Mouse (Mus musculus) ES-Bruce4 (cell line): Measurements from ENCODE around the gene Ephb1. TPM values are rescaled to one million over a fixed set of nuclear protein-coding genes. Genes with fewer than 3 reads are reported as not detected.

Experiments used
- H3K27ac ChIP-seq: 2 replicates; pipeline ENCODE4 v1.5.1; 2012; ENCODE audit warnings: low read length, inconsistent platforms; ENCODE audit not compliant: insufficient read depth
- H3K27me3 ChIP-seq: 2 replicates; pipeline ENCODE4 v1.6.1; 2012; ENCODE audit warnings: mild to moderate bottlenecking, low read length, inconsistent platforms; ENCODE audit not compliant: control insufficient read depth, poor library complexity, insufficient read depth, severe bottlenecking
- H3K36me3 ChIP-seq: 2 replicates; pipeline ENCODE4 v1.6.1; 2012; ENCODE audit warnings: inconsistent platforms, mild to moderate bottlenecking, low read length, moderate library complexity; ENCODE audit not compliant: control insufficient read depth, poor library complexity, insufficient read depth, severe bottlenecking
- H3K4me1 ChIP-seq: one replicate; pipeline ENCODE4 v1.8.1; 2011; ENCODE audit warnings: low read length; ENCODE audit not compliant: control insufficient read depth, insufficient read depth
- H3K4me3 ChIP-seq: 2 replicates; pipeline ENCODE4 v1.5.1; 2011; ENCODE audit warnings: low read depth, mild to moderate bottlenecking, low read length
- H3K9ac ChIP-seq: 2 replicates; pipeline ENCODE4 v1.6.1; 2012; ENCODE audit warnings: low read depth, mild to moderate bottlenecking, inconsistent platforms; ENCODE audit not compliant: poor library complexity, severe bottlenecking
- H3K9me3 ChIP-seq: replicated peaks from 2 replicates; pipeline ENCODE4 v1.6.1; 2012; ENCODE audit warnings: mild to moderate bottlenecking, low read length, inconsistent platforms; ENCODE audit not compliant: control insufficient read depth, poor library complexity, insufficient read depth, severe bottlenecking
- CTCF ChIP-seq: IDR thresholded peaks from one replicate; pipeline ENCODE4 v1.8.1; 2011; ENCODE audit warnings: low read depth, low read length
- EP300 ChIP-seq: IDR thresholded peaks from 2 replicates; pipeline ENCODE4 v1.6.1; 2011; ENCODE audit warnings: low read depth, low read length; ENCODE audit not compliant: insufficient read depth
- POLR2A ChIP-seq: IDR thresholded peaks from one replicate; pipeline ENCODE4 v1.8.1; 2011; ENCODE audit warnings: low read length; ENCODE audit not compliant: insufficient read depth
- polyA plus RNA-seq: library from polyadenylated mRNA; stranded (reverse); fragments of >200 nt; gene quantifications from 2 replicates; pipeline ENCODE4 v1.2.4, GENCODE M21; 2011; ENCODE audit warnings: low read depth; ENCODE audit not compliant: missing spikeins, insufficient read depth, insufficient read length

Ephb1 gene
- polyA plus RNA-seq, 1 experiment = 0.52 TPM

GRCm38 (mm10) chr9:102192724-102193685 is 161.5 kb downstream of the Ephb1 start:
- no peak overlapping the region for H3K27ac ChIP-seq
- no peaks in the 10 kb centered on the region for H3K4me1 ChIP-seq
- TF ChIP-seq POLR2A (no peak), EP300 (no peak), CTCF (no peak)
- H3K36me3 ChIP-seq = no peaks in the 10 kb centered on the region
- no peak overlapping the region for H3K4me3 ChIP-seq
- no peaks in the 10 kb centered on the region for H3K27me3 ChIP-seq
- H3K9ac ChIP-seq = no peak overlapping the region
- no peaks in the 10 kb centered on the region for H3K9me3 ChIP-seq

GRCm38 (mm10) chr9:102190058-102190457 is 164.4 kb downstream of the Ephb1 start:
- H3K4me1 ChIP-seq = no peaks in the 10 kb centered on the region
- no peaks in the 10 kb centered on the region for H3K9me3 ChIP-seq
- no peaks in the 10 kb centered on the region for H3K27me3 ChIP-seq
- H3K27ac ChIP-seq = no peak overlapping the region
- no peaks in the 10 kb centered on the region for H3K36me3 ChIP-seq
- no peak overlapping the region for H3K9ac ChIP-seq
- no peak overlapping the region for H3K4me3 ChIP-seq
- TF ChIP-seq EP300 (no peak), CTCF (no peak), POLR2A (no peak)

- Histone ChIP-seq H3K4me1 (no peaks in the 10 kb centered on the region), H3K9ac (no peak overlapping the region), H3K27ac (no peak overlapping the region), H3K9me3 (no peaks in the 10 kb centered on the region), H3K36me3 (no peaks in the 10 kb centered on the region), H3K27me3 (no peaks in the 10 kb centered on the region), H3K4me3 (no peak overlapping the region)
- TF ChIP-seq CTCF (no peak), EP300 (no peak), POLR2A (no peak)
Observed at GRCm38 (mm10) chr9:102189406-102189805, 165.1 kb downstream of the Ephb1 start.

- Histone ChIP-seq H3K4me1 (no peaks in the 10 kb centered on the region), H3K9me3 (no peaks in the 10 kb centered on the region), H3K4me3 (no peak overlapping the region), H3K27me3 (no peaks in the 10 kb centered on the region), H3K9ac (no peak overlapping the region), H3K36me3 (no peaks in the 10 kb centered on the region), H3K27ac (no peak overlapping the region)
- TF ChIP-seq POLR2A = no peak
- TF ChIP-seq EP300 = no peak
- TF ChIP-seq CTCF = no peak
Observed at GRCm38 (mm10) chr9:102183663-102184274, 170.7 kb downstream of the Ephb1 start.

GRCm38 (mm10) chr9:102181810-102182490 is 172.5 kb downstream of the Ephb1 start:
- H3K27me3 ChIP-seq = no peaks in the 10 kb centered on the region
- no peaks in the 10 kb centered on the region for H3K9me3 ChIP-seq
- TF ChIP-seq POLR2A (no peak), EP300 (no peak)
- H3K4me1 ChIP-seq = no peaks in the 10 kb centered on the region
- no peak overlapping the region for H3K27ac ChIP-seq
- H3K4me3 ChIP-seq = no peak overlapping the region
- no peaks in the 10 kb centered on the region for H3K36me3 ChIP-seq
- H3K9ac ChIP-seq = no peak overlapping the region

GRCm38 (mm10) chr9:102181276-102181675 is 173.2 kb downstream of the Ephb1 start:
- Histone ChIP-seq H3K9ac (no peak overlapping the region), H3K4me1 (no peaks in the 10 kb centered on the region), H3K4me3 (no peak overlapping the region), H3K36me3 (no peaks in the 10 kb centered on the region), H3K9me3 (no peaks in the 10 kb centered on the region), H3K27me3 (no peaks in the 10 kb centered on the region), H3K27ac (no peak overlapping the region)
- no peak for TF ChIP-seq EP300
- TF ChIP-seq CTCF = no peak
- TF ChIP-seq POLR2A = no peak
